Mouse (Mus musculus) hindbrain, postnatal 0 days (tissue): ENCODE measurements at regions not wholly inside any gene's neighbourhood (a gene's known extent, or its start where the extent isn't known, plus 50 kb on each side); places are given as distances from the start of the nearest gene placed in this dataset.

ENCODE experiments used
- ATAC-seq: fragments of 200-750 bp; cut with Nextera tagmentation; 2 replicates; pipeline ENCODE4 v1.8.0; 2017; ENCODE audit warnings: mild to moderate bottlenecking, moderate TSS enrichment, moderate library complexity
- DNase-seq: peaks from one replicate; pipeline ENCODE4 v3.0.0-alpha.2; 2015; ENCODE audit warnings: low spot score
- H3K27ac ChIP-seq: fragments of 300-500 bp; sonication (generic); 2 replicates; pipeline ENCODE4 v1.5.1; 2014; ENCODE audit warnings: mild to moderate bottlenecking
- H3K27me3 ChIP-seq: fragments of 300-500 bp; sonication (generic); 2 replicates; pipeline ENCODE4 v1.6.1; 2014; ENCODE audit warnings: low read length, mixed read lengths; ENCODE audit not compliant: insufficient read depth
- H3K36me3 ChIP-seq: fragments of 300-500 bp; sonication (generic); 2 replicates; pipeline ENCODE4 v1.6.1; 2014; ENCODE audit warnings: low read length, mixed read lengths; ENCODE audit not compliant: insufficient read depth
- H3K4me1 ChIP-seq: fragments of 300-500 bp; sonication (generic); 2 replicates; pipeline ENCODE4 v1.6.1; 2014; ENCODE audit warnings: antibody characterized with exemption, low read length, mixed read lengths; ENCODE audit not compliant: insufficient read depth
- H3K4me2 ChIP-seq: fragments of 300-500 bp; sonication (generic); 2 replicates; pipeline ENCODE4 v1.6.1; 2014; ENCODE audit warnings: low read depth, mild to moderate bottlenecking, low read length, moderate library complexity, mixed read lengths
- H3K4me3 ChIP-seq: fragments of 300-500 bp; sonication (generic); 2 replicates; pipeline ENCODE4 v1.5.1; 2014; ENCODE audit warnings: low read length
- H3K9ac ChIP-seq: fragments of 300-500 bp; sonication (generic); replicated peaks from 2 replicates; pipeline ENCODE4 v1.6.1; 2014; ENCODE audit warnings: mild to moderate bottlenecking, low read length, moderate library complexity, mixed read lengths
- H3K9me3 ChIP-seq: fragments of 300-500 bp; sonication (generic); 2 replicates; pipeline ENCODE4 v1.6.1; 2016; ENCODE audit warnings: low read length, mixed read lengths
- CTCF ChIP-seq: IDR thresholded peaks from 2 replicates; pipeline ENCODE4 v1.5.1; 2016; ENCODE audit warnings: antibody characterized with exemption, control low read depth, low read depth
- WGBS: fragments of 180-500 bp; shearing (Covaris S2); extraction: QIAGEN DNeasy Blood & Tissue Kit; methylation state at CpG from one replicate; pipeline ENCODE4 v1.1.7; 2014; 5-methylcytosine and 5-hydroxymethylcytosine counted together

DNA sequence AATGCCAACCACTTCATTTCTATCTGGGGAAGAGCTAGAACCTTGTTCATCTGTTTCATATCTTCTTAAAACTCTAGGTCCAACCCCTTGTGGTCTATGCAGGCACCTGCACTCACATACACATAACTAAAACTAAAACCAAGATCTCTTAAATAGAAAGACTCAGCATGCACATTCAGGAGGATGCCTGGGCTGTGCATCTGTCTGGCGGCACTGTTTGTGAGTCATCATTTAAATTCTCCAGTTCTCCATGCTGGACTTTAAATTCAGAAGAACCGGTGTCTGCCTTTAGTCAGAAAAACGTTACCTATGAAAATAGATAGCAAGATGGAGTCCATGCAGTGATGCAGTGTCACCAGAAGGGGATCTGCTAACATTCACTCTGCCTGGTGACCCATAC lies 314.5 kb downstream of the Hs3st1 start:
- TF ChIP-seq CTCF = no peak
- no peaks in the 10 kb centered on the region for H3K27me3 ChIP-seq
- 86% methylated on average over 3 of the region's 3 CpGs for WGBS
- H3K4me1 ChIP-seq = no peaks in the 10 kb centered on the region
- ATAC-seq (no peak), DNase-seq (no peak)
- no peaks in the 10 kb centered on the region for H3K36me3 ChIP-seq
- no peak overlapping the region for H3K4me2 ChIP-seq
- no peaks in the 10 kb centered on the region for H3K9me3 ChIP-seq
- H3K27ac ChIP-seq = no peak overlapping the region
- H3K9ac ChIP-seq = no peak overlapping the region
- no peak overlapping the region for H3K4me3 ChIP-seq

DNA sequence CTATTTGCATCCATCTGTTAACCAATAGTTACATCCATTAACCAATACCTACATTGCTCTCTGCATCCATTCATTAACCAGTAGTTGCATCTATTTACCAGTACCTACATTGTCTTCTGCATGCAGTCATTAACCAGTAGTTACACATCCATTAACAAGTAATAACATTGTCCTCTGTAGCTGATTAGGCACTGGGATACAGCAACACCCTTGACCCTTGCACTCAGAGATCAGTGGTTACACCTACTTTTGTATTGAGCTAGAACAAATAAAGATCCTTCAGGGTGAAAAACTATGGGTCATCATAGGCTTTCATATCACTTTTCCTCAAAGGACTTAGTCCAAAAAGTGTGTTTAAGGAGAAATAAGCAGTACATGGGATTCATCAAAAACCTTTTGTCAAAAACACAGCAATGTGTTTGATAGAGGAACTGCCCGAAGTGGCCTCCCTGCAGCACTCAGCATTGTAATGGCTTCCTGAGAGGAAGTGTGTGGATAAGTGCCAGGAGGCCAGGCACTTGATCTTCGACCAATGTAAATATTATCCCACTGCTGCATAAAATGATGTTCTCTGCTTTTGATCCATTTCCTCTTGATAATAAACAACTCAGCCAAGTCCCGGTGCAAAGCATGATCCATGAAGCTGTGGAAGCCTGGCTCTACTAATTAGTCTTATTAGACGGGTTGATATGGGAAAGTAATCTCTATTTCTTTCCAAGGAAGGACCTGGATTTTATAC lies 317.6 kb downstream of the Hs3st1 start:
- Histone ChIP-seq H3K27me3 (no peaks in the 10 kb centered on the region), H3K4me3 (no peak overlapping the region), H3K27ac (no peak overlapping the region), H3K9ac (no peak overlapping the region), H3K4me1 (no peaks in the 10 kb centered on the region), H3K4me2 (no peak overlapping the region), H3K9me3 (no peaks in the 10 kb centered on the region), H3K36me3 (no peaks in the 10 kb centered on the region)
- 73% methylated on average over 4 of the region's 4 CpGs for WGBS
- DNase-seq (no peak), ATAC-seq (no peak)
- no peak for TF ChIP-seq CTCF

DNA sequence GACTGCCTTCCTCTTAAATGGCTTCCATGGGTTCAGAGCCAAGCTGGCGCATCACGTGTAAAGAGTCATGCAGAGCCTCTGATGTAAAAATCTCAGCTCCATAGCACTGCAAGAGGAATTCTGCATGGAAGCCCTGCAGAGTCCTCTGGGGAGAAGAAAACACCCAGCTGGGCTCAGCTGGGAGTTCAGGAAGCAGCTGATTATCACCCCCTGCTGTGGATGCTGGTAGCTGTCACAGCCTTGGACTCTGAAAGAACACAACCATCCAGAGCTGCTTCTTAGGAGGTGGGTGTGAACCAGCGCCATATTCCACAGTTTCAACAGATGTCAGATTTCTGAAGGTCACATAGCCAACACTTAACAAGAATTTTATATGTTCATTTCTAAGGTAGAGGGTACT lies 329.2 kb downstream of the Hs3st1 start:
- ATAC-seq (no peak), DNase-seq (no peak)

DNA sequence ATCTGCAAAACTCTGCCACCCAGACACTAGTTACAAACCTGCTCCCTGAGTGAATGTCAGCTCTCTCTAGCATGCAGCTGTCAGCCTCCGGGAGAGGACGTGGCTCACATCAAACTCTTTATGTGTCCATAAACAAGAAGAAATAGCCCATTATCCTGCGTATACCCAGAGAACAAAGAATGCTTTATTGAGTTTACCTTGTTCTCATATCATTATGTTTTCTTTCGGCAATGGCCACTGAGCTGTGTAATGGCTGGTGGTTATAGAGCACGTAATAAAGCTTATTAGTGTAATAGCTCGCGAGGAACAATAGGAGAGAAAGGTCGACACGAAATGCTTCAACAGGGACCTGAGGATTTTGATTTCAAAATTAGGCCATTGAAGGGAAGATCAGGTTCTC lies 331.6 kb downstream of the Hs3st1 start:
- Histone ChIP-seq H3K9me3 (no peaks in the 10 kb centered on the region), H3K9ac (no peak overlapping the region), H3K27me3 (no peaks in the 10 kb centered on the region), H3K4me3 (no peak overlapping the region), H3K4me2 (no peak overlapping the region), H3K36me3 (no peaks in the 10 kb centered on the region), H3K4me1 (no peaks in the 10 kb centered on the region), H3K27ac (no peak overlapping the region)
- WGBS = 63% methylated on average over 9 of the region's 9 CpGs
- DNase-seq (no peak), ATAC-seq (no peak)
- TF ChIP-seq CTCF = no peak

More for the DNA sequence above, 329.2 kb downstream of the Hs3st1 start:
- no peak overlapping the region for H3K4me3 ChIP-seq
- no peak overlapping the region for H3K27ac ChIP-seq
- TF ChIP-seq CTCF = no peak
- H3K27me3 ChIP-seq = no peaks in the 10 kb centered on the region
- no peak overlapping the region for H3K9ac ChIP-seq
- WGBS = 70% methylated on average over 3 of the region's 3 CpGs
- no peaks in the 10 kb centered on the region for H3K36me3 ChIP-seq
- no peaks in the 10 kb centered on the region for H3K4me1 ChIP-seq
- no peak overlapping the region for H3K4me2 ChIP-seq
- no peaks in the 10 kb centered on the region for H3K9me3 ChIP-seq

DNA sequence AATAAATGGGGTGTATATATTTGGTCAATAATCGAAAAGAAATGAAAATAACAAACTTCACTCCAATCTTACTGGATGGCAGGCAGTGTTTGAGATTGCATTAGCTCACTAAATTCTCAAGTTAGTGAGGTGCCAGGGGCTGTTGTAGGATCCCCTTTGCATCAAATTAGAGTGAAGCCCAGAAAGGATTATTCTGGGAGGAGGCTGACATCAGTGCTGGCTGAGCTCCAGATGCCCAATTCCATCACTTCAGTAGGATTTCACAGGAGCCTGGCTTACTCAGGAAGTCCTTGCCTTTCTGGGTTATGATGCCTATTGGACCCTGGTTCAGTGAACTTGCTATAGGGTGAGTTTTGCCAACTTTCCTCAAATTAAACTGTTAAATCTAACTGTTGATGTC lies 336.5 kb downstream of the Hs3st1 start:
- peak; percentile 49 for DNase-seq
- H3K4me1 ChIP-seq = 0 out of 2 replicates have a peak, but pooled peaks cover 3% of the 10 kb centered on the region
- no peak for TF ChIP-seq CTCF
- 89% methylated on average over 1 of the region's 1 CpGs for WGBS
- no peak for ATAC-seq
- H3K27me3 ChIP-seq = no peaks in the 10 kb centered on the region
- no peak overlapping the region for H3K27ac ChIP-seq
- H3K4me2 ChIP-seq = no peak overlapping the region
- no peak overlapping the region for H3K9ac ChIP-seq
- no peak overlapping the region for H3K4me3 ChIP-seq
- no peaks in the 10 kb centered on the region for H3K9me3 ChIP-seq
- no peaks in the 10 kb centered on the region for H3K36me3 ChIP-seq

DNA sequence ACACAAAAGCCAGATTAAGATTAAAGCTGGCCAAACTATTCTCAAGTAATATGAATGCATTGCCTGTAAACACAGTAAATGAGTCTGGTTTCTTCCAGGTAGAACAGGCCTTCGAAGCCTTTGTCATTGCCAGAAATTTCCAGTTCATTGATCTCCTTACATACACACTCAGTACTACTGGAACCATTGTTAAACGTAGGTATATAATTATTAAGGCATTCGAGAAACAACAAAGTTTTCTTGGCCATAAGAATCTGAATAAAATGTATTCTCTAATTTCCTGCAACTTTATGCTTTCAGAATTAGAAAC lies 337.5 kb downstream of the Hs3st1 start:
- no peak for TF ChIP-seq CTCF
- Histone ChIP-seq H3K27me3 (no peaks in the 10 kb centered on the region), H3K4me2 (no peak overlapping the region), H3K27ac (no peak overlapping the region), H3K4me1 (0 out of 2 replicates have a peak, but pooled peaks cover 3% of the 10 kb centered on the region), H3K9ac (no peak overlapping the region), H3K9me3 (no peaks in the 10 kb centered on the region), H3K4me3 (no peak overlapping the region), H3K36me3 (no peaks in the 10 kb centered on the region)
- DNase-seq (no peak), ATAC-seq (no peak)
- 60% methylated on average over 3 of the region's 3 CpGs for WGBS

DNA sequence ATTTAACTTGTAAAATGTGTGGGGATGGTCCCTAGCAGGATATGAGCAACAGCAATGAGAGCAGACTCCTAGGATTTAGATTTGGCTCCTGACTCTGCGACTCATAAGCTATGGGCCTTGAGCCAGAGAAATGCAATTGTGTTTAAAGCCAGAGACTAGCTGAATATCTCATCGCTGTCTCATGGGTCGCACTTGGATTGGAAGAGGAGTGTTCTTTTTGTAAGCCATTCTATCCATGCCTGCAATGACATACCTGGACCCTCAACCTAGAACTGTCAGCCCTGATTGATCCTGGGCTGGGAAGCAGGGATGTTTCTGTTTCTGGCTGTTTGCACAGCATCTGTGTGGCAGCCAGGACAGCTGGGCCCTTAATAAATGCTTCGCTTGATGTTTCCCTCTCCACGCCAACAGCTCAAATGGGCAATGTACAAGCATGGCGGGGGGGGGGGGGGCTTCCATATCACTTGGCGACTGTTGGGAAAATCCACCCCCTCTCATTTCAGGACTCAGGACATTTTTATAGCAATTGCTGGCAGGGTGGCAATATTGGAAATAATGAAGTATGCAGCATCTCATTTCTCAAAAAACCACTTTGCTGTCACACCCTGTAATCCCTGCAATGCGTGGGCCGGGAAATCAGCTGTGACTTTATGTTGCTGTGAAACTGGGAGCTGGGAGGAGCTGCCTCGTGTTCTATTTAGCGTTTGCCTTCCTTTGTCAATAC lies 338.0 kb downstream of the Hs3st1 start:
- no peak overlapping the region for H3K4me2 ChIP-seq
- no peaks in the 10 kb centered on the region for H3K36me3 ChIP-seq
- no peak overlapping the region for H3K9ac ChIP-seq
- no peaks in the 10 kb centered on the region for H3K27me3 ChIP-seq
- H3K27ac ChIP-seq = 0 out of 2 replicates have a peak overlapping the region, but pooled peaks have one; percentile 7
- H3K9me3 ChIP-seq = no peaks in the 10 kb centered on the region
- 0 out of 2 replicates have a peak, but pooled peaks cover 3% of the 10 kb centered on the region for H3K4me1 ChIP-seq
- ATAC-seq (peak; percentile 66; the same call in 1 of the 2 replicates), DNase-seq (peak; percentile 44)
- TF ChIP-seq CTCF = no peak
- H3K4me3 ChIP-seq = no peak overlapping the region
- WGBS = 32% methylated on average over 11 of the region's 11 CpGs
